Mouse (Mus musculus) heart, adult 2 months (tissue): ENCODE data around the gene Frk. TPM values are rescaled to one million over a fixed set of nuclear protein-coding genes. Genes with fewer than 3 reads are reported as not detected.
A peak's percentile ranks its signal among the peaks of the same experiment; 100 is the strongest.
"Not testable (repeated sequence)": the region's sequence is repeated elsewhere in the genome, so short reads cannot be mapped to it uniquely, and the experiment has no call there.

Experiments used
- DNase-seq, 2 experiments: peaks; one replicate each; pipeline ENCODE4 v3.0.0; 2021
- H3K27ac ChIP-seq: fragments of 200-600 bp; 2 replicates; pipeline ENCODE4 v1.8.1; 2022
- H3K27me3 ChIP-seq: fragments of 200-500 bp; 2 replicates; pipeline ENCODE4 v1.6.1; 2012; ENCODE audit warnings: mild to moderate bottlenecking, low read length, inconsistent platforms, mixed read lengths; ENCODE audit not compliant: control insufficient read depth, insufficient read depth
- H3K36me3 ChIP-seq: fragments of 200-500 bp; 2 replicates; pipeline ENCODE4 v1.6.1; 2012; ENCODE audit warnings: low read length, inconsistent platforms; ENCODE audit not compliant: control insufficient read depth, insufficient read depth
- H3K4me1 ChIP-seq: fragments of 200-500 bp; 2 replicates; pipeline ENCODE4 v1.6.1; 2011; ENCODE audit warnings: low read length; ENCODE audit not compliant: control insufficient read depth, insufficient read depth
- H3K4me3 ChIP-seq: fragments of 200-600 bp; 2 replicates; pipeline ENCODE4 v1.8.1; 2022
- H3K79me2 ChIP-seq: fragments of 200-500 bp; replicated peaks from 2 replicates; pipeline ENCODE4 v1.6.1; 2012; ENCODE audit warnings: mild to moderate bottlenecking, inconsistent platforms, low read length, moderate library complexity, mixed read lengths; ENCODE audit not compliant: control insufficient read depth, insufficient read depth
- H3K9ac ChIP-seq: fragments of 200-500 bp; 2 replicates; pipeline ENCODE4 v1.6.1; 2012; ENCODE audit warnings: low read depth, mild to moderate bottlenecking, control low read depth, inconsistent platforms, low read length, mixed read lengths
- CTCF ChIP-seq: fragments of 200-600 bp; IDR thresholded peaks from 2 replicates; pipeline ENCODE4 v1.8.1; 2022; ENCODE audit warnings: antibody characterized with exemption, mild to moderate bottlenecking, moderate library complexity
- EP300 ChIP-seq: fragments of 200-500 bp; IDR thresholded peaks from 2 replicates; pipeline ENCODE4 v1.6.1; 2011; ENCODE audit warnings: low read depth, low read length, control low read depth; ENCODE audit not compliant: insufficient read depth
- POLR2A ChIP-seq: fragments of 200-500 bp; IDR thresholded peaks from 2 replicates; pipeline ENCODE4 v1.6.1; 2011; ENCODE audit warnings: mild to moderate bottlenecking, low read depth, low read length, control low read depth; ENCODE audit not compliant: insufficient read depth
- WGBS: fragments of 180-500 bp; shearing (Covaris S2); methylation state at CpG from one replicate; pipeline ENCODE4 v1.1.7; 2018; 5-methylcytosine and 5-hydroxymethylcytosine counted together
- intact Hi-C: fragments of 180-260 bp; cut with DNase I; formaldehyde crosslinking; loops from one replicate; pipeline ENCODE4 v1.15.1; 2025
- long read RNA-seq: library from polyadenylated mRNA; stranded (forward); transcript quantifications from one replicate; pipeline ENCODE4 v2.0.0, GENCODE M21; 2021
- polyA plus RNA-seq: library from polyadenylated mRNA; depleted of rRNA; stranded (reverse); fragments of >200 nt; gene quantifications from 2 replicates; pipeline ENCODE4 v1.2.3, GENCODE M21; 2012; rRNA removed
- total RNA-seq, 2 experiments: library from RNA; stranded (reverse); gene quantifications; 2 replicates each; pipeline ENCODE4 v1.2.3; 2021

Frk gene
- total RNA-seq = 1 to 10 TPM; 1.9 to 2.0 TPM
- 0.70 and 0.85 TPM in 2 replicates for polyA plus RNA-seq
- long read RNA-seq = 0 reads

DNA sequence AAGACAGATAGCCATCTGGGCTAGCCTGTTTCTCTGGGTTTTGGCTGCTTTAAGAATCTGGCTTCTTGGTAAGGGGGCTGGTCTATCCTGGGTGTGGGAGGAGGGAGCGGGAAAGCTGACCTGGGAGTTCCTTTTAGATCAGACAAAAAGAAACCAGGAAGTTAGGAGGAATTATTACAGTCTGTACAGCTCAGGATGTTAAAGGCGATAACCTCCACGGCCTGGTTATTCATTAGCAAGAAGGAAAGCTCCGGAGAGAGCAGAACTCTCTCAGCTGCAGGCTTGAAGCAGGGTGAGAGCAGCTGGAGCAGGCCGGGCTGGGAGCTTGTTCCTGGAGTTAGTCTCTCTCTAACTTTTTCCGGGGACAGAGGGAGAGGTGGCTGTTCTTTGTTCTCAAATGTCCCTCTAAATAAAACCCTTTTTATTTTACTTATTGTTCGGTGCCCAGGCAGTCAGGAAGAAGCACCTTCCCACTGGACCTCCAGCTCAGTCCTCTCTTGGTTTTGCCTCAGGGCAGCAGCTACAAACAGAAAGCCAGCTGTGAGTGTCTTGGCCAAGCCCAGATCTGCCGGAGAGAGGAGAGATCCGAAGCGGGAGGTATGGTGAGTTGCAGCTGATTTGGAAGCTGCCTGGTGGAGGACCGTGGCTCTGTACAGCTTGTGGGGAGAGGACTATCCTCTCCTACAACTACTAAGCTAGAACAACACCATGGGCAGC is at the start of gene Frk:
TSS of gene Frk (plus strand) at position 103 of the 717 bp plus-strand sequence.
- peak within 1 kb of the TSS; percentile 32 for H3K9ac ChIP-seq
- WGBS = 14% methylated on average over 11 of the region's 11 CpGs
- peak; percentile 26 to 38 for DNase-seq
- intact Hi-C loops = no loop called here
- peaks cover 2% of the 10 kb centered on the region for H3K4me1 ChIP-seq
- no peaks in the 10 kb centered on the region for H3K79me2 ChIP-seq
- no peaks in the 10 kb centered on the region for H3K27me3 ChIP-seq
- no peak for TF ChIP-seq CTCF
- 0 out of 2 replicates have a peak, but pooled peaks have one; percentile 22 for TF ChIP-seq POLR2A
- no peak for TF ChIP-seq EP300
- peak within 1 kb of the TSS; percentile 68 for H3K27ac ChIP-seq
- H3K36me3 ChIP-seq = no peaks in the 10 kb centered on the region
- peak within 1 kb of the TSS; percentile 49 for H3K4me3 ChIP-seq

DNA sequence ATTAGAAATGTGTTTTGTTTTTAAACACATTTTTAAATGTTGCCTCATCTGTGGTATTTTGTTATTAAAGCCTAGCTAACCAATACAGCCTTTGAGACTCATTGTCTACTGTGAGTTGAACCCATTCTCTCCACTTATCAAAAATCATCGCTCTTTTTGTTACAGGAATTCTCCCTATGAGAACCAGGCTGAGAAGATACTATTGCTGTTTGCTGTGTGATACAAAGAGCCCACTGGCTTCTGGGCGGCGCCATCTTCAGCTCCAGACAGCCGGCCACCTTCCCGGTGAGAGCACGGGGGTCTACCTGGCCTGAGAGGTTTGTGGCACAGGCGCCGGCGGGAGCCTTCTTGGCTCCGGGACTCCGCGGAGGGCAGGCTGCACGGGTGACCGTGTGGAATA is 49.0 kb upstream of the Frk start:
- intact Hi-C loops = loop anchor here (10.0 kb wide), 1 partner anchor 181 kb away; no protein-coding TSS in a partner anchor

DNA sequence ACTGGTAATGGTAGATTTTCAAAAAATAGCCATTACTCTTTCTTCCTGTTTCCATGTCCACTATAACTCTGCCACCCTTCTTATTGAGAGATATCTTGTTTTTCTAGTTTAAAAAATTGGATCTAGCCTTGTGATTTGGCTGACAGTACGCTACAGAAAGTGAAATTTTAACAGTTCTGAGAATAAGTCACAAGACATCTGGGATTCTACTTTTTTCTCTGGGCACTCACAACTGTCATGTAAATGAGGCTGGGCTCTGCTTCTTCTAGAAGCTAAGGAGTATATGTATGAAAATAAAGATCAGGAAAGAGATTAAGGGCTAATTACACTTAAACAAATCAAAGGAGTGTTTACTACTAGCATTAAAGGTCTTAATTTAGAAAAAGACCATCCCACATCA is 33.7 kb upstream of the Frk start:
- H3K79me2 ChIP-seq = no peaks in the 10 kb centered on the region
- WGBS = 62% methylated on average over 1 of the region's 1 CpGs
- H3K4me1 ChIP-seq = no peaks in the 10 kb centered on the region
- H3K9ac ChIP-seq = no peak overlapping the region
- no peak overlapping the region for H3K4me3 ChIP-seq
- no peaks in the 10 kb centered on the region for H3K36me3 ChIP-seq
- no peak for DNase-seq
- H3K27me3 ChIP-seq = no peaks in the 10 kb centered on the region
- H3K27ac ChIP-seq = no peak overlapping the region
- intact Hi-C loops = no loop called here
- no peak for TF ChIP-seq CTCF
- TF ChIP-seq EP300 = no peak
- no peak for TF ChIP-seq POLR2A

More for the DNA sequence above, 49.0 kb upstream of the Frk start:
- H3K27me3 ChIP-seq, H3K79me2 ChIP-seq, DNase-seq, H3K36me3 ChIP-seq, H3K27ac ChIP-seq, H3K9ac ChIP-seq, H3K4me3 ChIP-seq, H3K4me1 ChIP-seq: not testable (repeated sequence)
- 82% methylated on average over 7 of the region's 14 CpGs for WGBS

DNA sequence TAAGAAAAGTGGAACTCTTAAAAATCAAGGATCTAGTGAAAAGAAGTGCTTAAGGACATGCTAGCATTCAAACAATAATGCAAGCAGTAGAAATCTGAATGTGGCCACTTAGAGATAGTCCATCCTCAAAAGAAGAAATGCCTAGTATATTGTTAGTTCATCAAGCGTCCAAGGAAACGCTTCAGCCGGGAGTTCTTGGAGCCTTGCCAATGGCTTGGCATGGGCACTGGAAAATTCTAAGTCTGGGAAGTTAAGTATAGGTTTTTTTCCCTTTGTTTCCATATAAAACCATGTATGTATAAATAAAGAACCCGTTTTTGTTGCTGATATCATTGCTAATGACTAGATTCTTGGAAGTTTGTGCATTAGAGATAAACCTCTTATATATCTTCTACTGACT is 21.7 kb upstream of the Frk start:
- no peak overlapping the region for H3K27ac ChIP-seq
- 9% methylated on average over 4 of the region's 4 CpGs for WGBS
- H3K4me3 ChIP-seq = no peak overlapping the region
- H3K9ac ChIP-seq = no peak overlapping the region
- no peak for TF ChIP-seq EP300
- TF ChIP-seq POLR2A = no peak
- TF ChIP-seq CTCF = no peak
- H3K27me3 ChIP-seq = no peaks in the 10 kb centered on the region
- intact Hi-C loops = no loop called here
- no peaks in the 10 kb centered on the region for H3K79me2 ChIP-seq
- H3K36me3 ChIP-seq = no peaks in the 10 kb centered on the region
- peak in 1 of 2 experiments; percentile 36 for DNase-seq
- H3K4me1 ChIP-seq = no peaks in the 10 kb centered on the region

- intact Hi-C loops = no loop called here
- no peak overlapping the region for H3K4me3 ChIP-seq
- no peaks in the 10 kb centered on the region for H3K36me3 ChIP-seq
- H3K9ac ChIP-seq = no peak overlapping the region
- H3K27ac ChIP-seq = no peak overlapping the region
- WGBS = 79% methylated on average over 4 of the region's 4 CpGs
- TF ChIP-seq CTCF = no peak
- no peak for TF ChIP-seq POLR2A
- TF ChIP-seq EP300 = no peak
- H3K4me1 ChIP-seq = no peaks in the 10 kb centered on the region
- H3K27me3 ChIP-seq = no peaks in the 10 kb centered on the region
- H3K79me2 ChIP-seq = no peaks in the 10 kb centered on the region
- DNase-seq = no peak
These were observed 18.9 kb upstream of the Frk start for GRCm38 (mm10) chr10:34464321-34464720.

GRCm38 (mm10) chr10:34469037-34469436 is 14.2 kb upstream of the Frk start:
- DNase-seq = no peak
- intact Hi-C loops = no loop called here
- H3K4me3 ChIP-seq = no peak overlapping the region
- no peak overlapping the region for H3K27ac ChIP-seq
- WGBS = 50% methylated on average over 2 of the region's 2 CpGs
- no peaks in the 10 kb centered on the region for H3K79me2 ChIP-seq
- no peaks in the 10 kb centered on the region for H3K4me1 ChIP-seq
- H3K36me3 ChIP-seq = no peaks in the 10 kb centered on the region
- TF ChIP-seq CTCF (no peak), EP300 (no peak), POLR2A (no peak)
- H3K27me3 ChIP-seq = no peaks in the 10 kb centered on the region
- H3K9ac ChIP-seq = no peak overlapping the region
